Comparison of ENCODE assay signal across 26 mouse cellular contexts in genomic region chr8:11321841-11322240, GRCm38 (mm10). TPM values are rescaled to one million over a fixed set of nuclear protein-coding genes. Genes with fewer than 3 reads are reported as not detected.
DNase-seq lines count a peak whose midpoint lies in the region; ATAC-seq and TF ChIP-seq lines count a peak whose summit lies in the region.
"Had no signal": no experiment of that assay in that cellular context is flagged by ENCODE, and none has a peak within 500 bp of the region (broad histone marks: within the 10 kb centered on the region; RNA-seq: fewer than 3 reads in every experiment).

No protein-coding gene starts in this region.

- H3K4me1 ChIP-seq in heart, embryonic 16.5 days (ENCODE audit: control insufficient read depth, insufficient read depth, low read length) = peaks cover 57% of the 10 kb centered on the region
- H3K4me1 ChIP-seq in lung, embryonic 14.5 days (ENCODE audit: insufficient read depth) = peaks cover 3% of the 10 kb centered on the region; the same call in 1 of the 2 replicates
- H3K4me1 ChIP-seq: midbrain, embryonic 12.5 days had no signal

- intact Hi-C loops in gastrocnemius, adult 2 months (cut with DNase I) = no loop called here
- intact Hi-C loops in gastrocnemius, postnatal 36 days (cut with DNase I) = no loop called here

- H3K4me2 ChIP-seq in heart, embryonic 16.5 days (ENCODE audit: low read depth, low read length) = no peak overlapping the region
- no peak overlapping the region for H3K4me2 ChIP-seq in lung, embryonic 14.5 days
- H3K4me2 ChIP-seq: hindbrain, embryonic 15.5 days; limb, embryonic 13.5 days; liver, embryonic 11.5 days; midbrain, embryonic 12.5 days; neural tube, embryonic 12.5 days had no signal

- no peak for DNase-seq in gastrocnemius, adult 2 months
- no peak for DNase-seq in gastrocnemius, postnatal 36 days
- DNase-seq in heart, postnatal 4 days = no peak
- DNase-seq in lung, embryonic 14.5 days = no peak
- DNase-seq in lung, postnatal 25 days (ENCODE audit: low spot score) = no peak
- DNase-seq in frontal cortex, postnatal 14 days (ENCODE audit: low spot score in 2 of 2) = no peak
- DNase-seq: adrenal gland, adult 8-10 months; cerebellum, adult 8-10 months; cerebellum, postnatal 25 days; kidney, adult 18-20 months; kidney, postnatal 25 days; right cerebral cortex, adult 18-20 months; spleen, adult 18-20 months; thymus, postnatal 4 days had no signal

- H3K27me3 ChIP-seq in heart, embryonic 16.5 days (ENCODE audit: control insufficient read depth, insufficient read depth, low read length) = no peaks in the 10 kb centered on the region
- H3K27me3 ChIP-seq in lung, embryonic 14.5 days (ENCODE audit: insufficient read depth, low read length) = no peaks in the 10 kb centered on the region
- H3K27me3 ChIP-seq: hindbrain, embryonic 15.5 days; limb, embryonic 13.5 days; neural tube, embryonic 12.5 days had no signal

- no peak overlapping the region for H3K9ac ChIP-seq in heart, embryonic 16.5 days (ENCODE audit: low read length)
- no peak overlapping the region for H3K9ac ChIP-seq in lung, embryonic 14.5 days
- H3K9ac ChIP-seq: hindbrain, embryonic 15.5 days; limb, embryonic 13.5 days; midbrain, embryonic 12.5 days; neural tube, embryonic 12.5 days had no signal

- no peaks in the 10 kb centered on the region for H3K9me3 ChIP-seq in heart, embryonic 16.5 days (replicated peaks; ENCODE audit: control insufficient read depth, low read length)
- H3K9me3 ChIP-seq in lung, embryonic 14.5 days (ENCODE audit: low read depth, low read length) = no peaks in the 10 kb centered on the region
- H3K9me3 ChIP-seq: G1E; hindbrain, embryonic 10.5 days; hindbrain, embryonic 15.5 days; limb, embryonic 13.5 days; midbrain, embryonic 12.5 days; neural tube, embryonic 12.5 days had no signal

- no peak for TF ChIP-seq CTCF in gastrocnemius, adult 2 months (IDR thresholded peaks at IDR 0.05)
- TF ChIP-seq CTCF in lung, embryonic 14.5 days (IDR thresholded peaks at IDR 0.05; ENCODE audit: low read depth) = no peak

- H3K27ac ChIP-seq in gastrocnemius, adult 2 months = peak overlapping the region; percentile 73
- H3K27ac ChIP-seq in heart, embryonic 16.5 days (ENCODE audit: low read length) = peak overlapping the region; percentile 53
- H3K27ac ChIP-seq in lung, embryonic 14.5 days (ENCODE audit: low read depth) = peak overlapping the region; percentile 16; the same call in 1 of the 2 replicates
- H3K27ac ChIP-seq: hindbrain, embryonic 10.5 days; hindbrain, embryonic 15.5 days; limb, embryonic 13.5 days; midbrain, embryonic 12.5 days; neural tube, embryonic 12.5 days had no signal

- WGBS in heart, embryonic 16.5 days = 69% methylated on average over 7 of the region's 7 CpGs
- WGBS in lung, embryonic 14.5 days = 72% methylated on average over 7 of the region's 7 CpGs

- ATAC-seq in heart, embryonic 16.5 days (replicated peaks; ENCODE audit: extremely low read depth, insufficient read depth, low FRiP score) = no peak
- no peak for ATAC-seq in lung, embryonic 14.5 days (ENCODE audit: insufficient read depth)
- ATAC-seq in common myeloid progenitor, adult 5-6 weeks (replicated peaks; ENCODE audit: low read depth, poor library complexity, severe bottlenecking) = peak; percentile 52
- ATAC-seq: forebrain, embryonic 14.5 days; inflammation-experienced regulatory T-cells, adult 6 months had no signal

- no peak overlapping the region for H3K4me3 ChIP-seq in gastrocnemius, adult 2 months
- H3K4me3 ChIP-seq in heart, embryonic 16.5 days (ENCODE audit: low read length) = no peak overlapping the region
- no peak overlapping the region for H3K4me3 ChIP-seq in lung, embryonic 14.5 days (ENCODE audit: low read depth, low read length)
- H3K4me3 ChIP-seq: hindbrain, embryonic 10.5 days; hindbrain, embryonic 15.5 days; limb, embryonic 13.5 days; midbrain, embryonic 12.5 days; myocyte; neural tube, embryonic 12.5 days had no signal

- no peaks in the 10 kb centered on the region; the same call in none of the 2 replicates for H3K36me3 ChIP-seq in heart, embryonic 16.5 days (ENCODE audit: control insufficient read depth, insufficient read depth)
- peaks cover 23% of the 10 kb centered on the region; the same call in 1 of the 2 replicates for H3K36me3 ChIP-seq in lung, embryonic 14.5 days (ENCODE audit: insufficient read depth)
- H3K36me3 ChIP-seq: G1E; hindbrain, embryonic 15.5 days; midbrain, embryonic 12.5 days; neural tube, embryonic 12.5 days had no signal

RNA-seq across cellular contexts. Expression of gene Col4a1, which starts 9.2 kb away (rescaled TPM):
- 100 to 1,000 TPM in 1 of 2 experiments, 10 to 100 TPM in 1; 73.3 to 117 TPM for total RNA-seq in gastrocnemius, adult 2 months (2021)
- 100 to 1,000 TPM; 146 to 216 TPM for total RNA-seq in gastrocnemius, postnatal 36 days (2021)
- 213 and 274 TPM in 2 replicates for polyA plus RNA-seq in heart, embryonic 16.5 days (2015; fragmentation: Nextera tagmentation; extraction: Ambion mirVana)
- total RNA-seq in heart, postnatal 4 days (2021) = 1,000 to 10,000 TPM; 1,026 to 1,084 TPM
- polyA plus RNA-seq in lung, embryonic 14.5 days (2014; fragmentation: Nextera tagmentation; extraction: Ambion mirVana) = 372 and 389 TPM in 2 replicates
- total RNA-seq in common myeloid progenitor, adult 5-6 weeks (2017) = 2.4 and 3.6 TPM in 2 replicates
- polyA plus RNA-seq: G1E had no signal

RNA-seq across cellular contexts. Expression of gene Col4a2, which starts 9.2 kb away (rescaled TPM):
- 10 to 100 TPM; 51.3 to 69.5 TPM for total RNA-seq in gastrocnemius, adult 2 months (2021)
- total RNA-seq in gastrocnemius, postnatal 36 days (2021) = 100 to 1,000 TPM in 1 of 2 experiments, 10 to 100 TPM in 1; 77.5 to 105 TPM
- polyA plus RNA-seq in heart, embryonic 16.5 days (2015; fragmentation: Nextera tagmentation; extraction: Ambion mirVana) = 80.1 and 105 TPM in 2 replicates
- total RNA-seq in heart, postnatal 4 days (2021) = 100 to 1,000 TPM; 558 to 588 TPM
- 103 and 111 TPM in 2 replicates for polyA plus RNA-seq in lung, embryonic 14.5 days (2014; fragmentation: Nextera tagmentation; extraction: Ambion mirVana)
- total RNA-seq in common myeloid progenitor, adult 5-6 weeks (2017) = 0.34 and 2.3 TPM in 2 replicates
- polyA plus RNA-seq: G1E; inflammation-experienced regulatory T-cells, adult 6 months had no signal

Comparison
In these comparisons a context has a peak if more than half of its experiments do, and no peak if none do; other contexts are left out.
1. H3K27ac ChIP-seq: peak in every context shown above with its lines; median percentile 73 in gastrocnemius, adult 2 months; 53 in heart, embryonic 16.5 days; 16 in lung, embryonic 14.5 days.
2. RNA of gene Col4a1, which starts 9.2 kb away (total RNA-seq): 1,026 to 1,084 TPM in heart, postnatal 4 days, 146 to 216 TPM in gastrocnemius, postnatal 36 days and 73.3 to 117 TPM in gastrocnemius, adult 2 months; 2.4 to 3.6 TPM in common myeloid progenitor, adult 5-6 weeks; every median in the first group is over 10 times any median in the second.
3. RNA of gene Col4a2, which starts 9.2 kb away (total RNA-seq): 558 to 588 TPM in heart, postnatal 4 days, 77.5 to 105 TPM in gastrocnemius, postnatal 36 days and 51.3 to 69.5 TPM in gastrocnemius, adult 2 months; 0.34 to 2.3 TPM in common myeloid progenitor, adult 5-6 weeks; every median in the first group is over 10 times any median in the second.